Mouse (Mus musculus): ENCODE results near the gene Adora3. TPM values are rescaled to one million over a fixed set of nuclear protein-coding genes. Genes with fewer than 3 reads are reported as not detected.
"Not testable (repeated sequence)": the region's sequence is repeated elsewhere in the genome, so short reads cannot be mapped to it uniquely, and the experiment has no call there.

Adora3 gene
- polyA plus RNA-seq, 1 experiment from 2014 or later, result 0.24 TPM

DNA sequence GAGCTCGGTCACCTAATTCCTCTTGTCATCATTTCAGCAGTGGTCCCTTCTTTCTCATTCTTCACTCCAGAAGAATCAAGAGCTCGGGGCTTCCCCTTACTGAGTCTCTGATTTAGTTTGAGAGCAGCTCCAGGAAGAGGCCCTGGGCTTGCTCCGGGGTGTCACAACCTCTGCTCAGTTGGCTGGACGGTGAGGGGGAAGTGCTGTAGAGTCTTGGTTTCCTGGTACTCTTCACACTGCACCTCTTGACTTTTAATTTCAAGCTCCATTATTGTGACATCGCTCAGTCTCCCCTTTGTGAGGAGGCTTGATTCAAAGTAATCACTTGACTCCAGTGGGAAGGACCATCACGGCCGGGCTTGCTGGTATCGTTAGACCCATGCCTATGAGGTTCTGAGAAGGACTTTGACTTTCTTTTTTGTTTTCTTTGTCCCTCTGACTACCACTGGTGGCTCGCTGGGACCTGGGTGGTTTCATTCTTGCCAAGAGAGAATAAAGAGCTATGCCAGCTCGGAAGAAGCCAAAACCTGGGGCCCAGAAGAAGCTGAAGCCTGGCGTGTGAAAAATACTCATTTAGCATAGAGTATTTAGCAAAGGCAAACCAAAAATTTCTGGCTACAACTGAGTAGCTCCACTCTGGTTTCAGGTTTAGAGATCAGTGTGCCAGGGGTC lies 40.0 kb downstream of the Adora3 start:
- H3K27me3 ChIP-seq, result no peaks in the 10 kb centered on the region
- H3K4me2 ChIP-seq (replicated peaks), result no peak overlapping the region
- H3K36me3 ChIP-seq, result no peaks in the 10 kb centered on the region
- H3K4me3 ChIP-seq (replicated peaks), result no peak overlapping the region
- no peak for ATAC-seq
- WGBS, result 86% methylated on average over 11 of the region's 11 CpGs
- no peak overlapping the region for H3K27ac ChIP-seq
- no peaks in the 10 kb centered on the region for H3K9me3 ChIP-seq
- H3K9ac ChIP-seq (replicated peaks), result no peak overlapping the region
- H3K4me1 ChIP-seq (replicated peaks), result no peaks in the 10 kb centered on the region

- Histone ChIP-seq H3K27ac (no peak overlapping the region), H3K36me3 (no peaks in the 10 kb centered on the region), H3K9ac (replicated peaks) (no peak overlapping the region), H3K4me3 (replicated peaks) (no peak overlapping the region), H3K4me1 (replicated peaks) (no peaks in the 10 kb centered on the region), H3K27me3 (no peaks in the 10 kb centered on the region), H3K9me3 (no peaks in the 10 kb centered on the region), H3K4me2 (replicated peaks) (no peak overlapping the region)
- WGBS, result 85% methylated on average over 9 of the region's 9 CpGs
- no peak for ATAC-seq
Observed at GRCm38 (mm10) chr3:105912097-105912880, 41.6 kb downstream of the Adora3 start.

DNA sequence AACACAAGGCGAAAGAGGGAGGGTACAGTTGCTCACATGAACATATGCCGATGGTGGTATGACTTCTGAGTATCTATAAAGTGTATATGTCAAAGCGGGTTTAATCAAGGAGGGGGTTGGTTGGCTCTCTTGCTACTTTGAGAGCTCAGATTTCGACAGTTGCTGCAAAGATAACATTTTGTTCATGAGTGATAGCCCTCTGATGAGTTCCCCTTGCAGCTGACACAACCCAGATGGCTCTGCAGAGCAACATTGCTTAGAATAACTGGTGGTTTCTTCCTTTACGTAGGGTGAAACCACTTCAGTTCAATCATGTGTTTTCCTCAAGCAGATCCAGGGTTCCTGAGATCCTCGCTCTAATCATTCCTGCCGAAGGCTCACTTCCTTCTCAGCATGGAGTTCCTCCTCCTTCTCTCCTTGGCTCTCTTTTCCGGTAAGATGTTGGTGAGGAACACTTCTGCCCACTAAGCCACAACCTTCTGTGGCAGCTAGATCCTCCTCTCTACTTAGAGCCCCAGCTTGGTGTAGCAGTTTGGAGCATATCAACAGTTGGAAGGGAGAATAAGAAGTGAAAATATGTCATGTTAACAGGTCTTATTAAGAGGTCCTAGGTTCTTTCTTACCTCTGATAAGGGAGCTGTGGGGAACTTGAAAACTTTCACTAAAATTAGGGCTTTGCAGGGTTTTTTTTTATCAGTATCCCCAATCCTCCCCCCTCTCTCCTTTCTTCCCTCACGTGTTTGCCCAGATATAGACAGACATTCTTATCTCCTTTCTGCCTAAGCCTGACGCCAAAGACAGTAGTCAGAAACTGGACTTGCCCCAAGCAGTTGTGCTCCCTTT lies 43.4 kb downstream of the Adora3 start:
- H3K4me3 ChIP-seq (replicated peaks), result no peak overlapping the region

GRCm38 (mm10) chr3:105915281-105915680 lies 44.6 kb downstream of the Adora3 start:
- ATAC-seq, result no peak
- no peaks in the 10 kb centered on the region for H3K36me3 ChIP-seq
- no peaks in the 10 kb centered on the region for H3K27me3 ChIP-seq
- H3K27ac ChIP-seq, result no peak overlapping the region
- WGBS, result 47% methylated on average over 1 of the region's 1 CpGs
- H3K9ac ChIP-seq (replicated peaks), result no peak overlapping the region
- H3K4me3 ChIP-seq (replicated peaks), result no peak overlapping the region
- H3K4me2 ChIP-seq (replicated peaks), result no peak overlapping the region
- no peaks in the 10 kb centered on the region for H3K9me3 ChIP-seq
- no peaks in the 10 kb centered on the region for H3K4me1 ChIP-seq (replicated peaks)

More for the DNA sequence above, 43.4 kb downstream of the Adora3 start:
- WGBS, result 85% methylated on average over 10 of the region's 10 CpGs
- Histone ChIP-seq H3K27ac (no peak overlapping the region), H3K9me3 (no peaks in the 10 kb centered on the region), H3K4me1 (replicated peaks) (no peaks in the 10 kb centered on the region), H3K27me3 (no peaks in the 10 kb centered on the region), H3K9ac (replicated peaks) (no peak overlapping the region), H3K36me3 (no peaks in the 10 kb centered on the region), H3K4me2 (replicated peaks) (no peak overlapping the region)
- no peak for ATAC-seq

- not testable (repeated sequence) for H3K4me1 ChIP-seq (replicated peaks); H3K4me2 ChIP-seq (replicated peaks); H3K27me3 ChIP-seq; H3K9ac ChIP-seq (replicated peaks); H3K4me3 ChIP-seq (replicated peaks); H3K36me3 ChIP-seq; H3K27ac ChIP-seq; H3K9me3 ChIP-seq; ATAC-seq
Observed at GRCm38 (mm10) chr3:105916455-105916854, 45.8 kb downstream of the Adora3 start.

DNA sequence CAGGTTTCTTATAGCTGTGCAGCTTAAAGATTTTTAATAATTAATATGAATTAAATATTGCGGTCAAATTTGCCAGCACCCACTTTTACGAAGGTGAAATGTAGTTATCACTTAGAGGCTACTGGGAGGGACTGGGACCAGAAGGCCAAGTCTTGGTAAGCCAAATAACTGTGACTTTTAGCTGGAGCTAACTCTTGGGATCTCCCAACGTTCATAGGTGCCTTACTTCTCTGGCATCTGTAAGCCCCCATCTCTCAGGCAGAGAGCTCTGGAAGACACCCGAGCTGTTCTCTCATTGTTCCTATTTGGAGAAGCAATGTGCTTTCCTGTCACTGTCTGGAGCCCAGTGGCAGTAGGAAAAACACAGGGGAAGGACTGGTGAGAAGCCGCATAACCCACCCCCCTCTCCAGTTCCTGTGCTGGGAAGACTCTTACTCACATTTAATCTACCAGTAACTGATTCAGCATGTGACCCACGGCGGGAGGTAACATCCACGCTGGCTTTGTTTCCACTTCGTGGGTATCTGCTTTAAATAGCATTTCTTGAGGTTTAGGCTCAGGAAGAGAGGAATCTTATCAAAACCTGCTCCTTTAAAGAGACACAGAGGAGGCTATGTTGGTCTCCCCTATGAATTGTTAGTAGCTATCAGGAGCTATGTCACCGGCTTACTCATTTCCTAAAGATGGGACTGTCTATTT lies 47.1 kb downstream of the Adora3 start:
- Histone ChIP-seq H3K4me3 (replicated peaks) (no peak overlapping the region), H3K4me2 (replicated peaks) (no peak overlapping the region), H3K9me3 (no peaks in the 10 kb centered on the region), H3K4me1 (replicated peaks) (no peaks in the 10 kb centered on the region), H3K9ac (replicated peaks) (no peak overlapping the region), H3K27ac (no peak overlapping the region), H3K27me3 (no peaks in the 10 kb centered on the region), H3K36me3 (no peaks in the 10 kb centered on the region)
- ATAC-seq, result no peak
- 72% methylated on average over 10 of the region's 10 CpGs for WGBS

DNA sequence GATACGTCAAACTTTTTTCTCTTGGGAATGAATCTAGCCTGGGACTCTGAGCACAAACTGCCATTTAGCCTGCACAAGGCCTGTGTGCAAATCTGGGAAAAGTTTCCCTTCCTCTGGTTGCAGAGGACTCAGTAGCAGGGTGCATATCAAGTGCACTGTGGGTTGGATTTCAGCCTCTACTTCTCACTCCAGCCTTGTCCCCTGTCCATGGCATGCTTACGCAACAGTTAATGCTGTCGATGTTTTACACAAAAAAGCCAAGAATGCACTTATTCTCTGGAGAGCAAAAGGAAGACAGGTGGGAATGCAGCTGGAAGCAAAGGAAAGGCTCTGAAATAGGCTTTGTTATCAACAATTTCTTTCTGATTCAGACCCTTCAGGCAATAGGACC lies 47.7 kb downstream of the Adora3 start:
- Histone ChIP-seq H3K27ac (no peak overlapping the region), H3K4me1 (replicated peaks) (no peaks in the 10 kb centered on the region), H3K27me3 (no peaks in the 10 kb centered on the region), H3K9me3 (no peaks in the 10 kb centered on the region), H3K4me3 (replicated peaks) (no peak overlapping the region), H3K4me2 (replicated peaks) (no peak overlapping the region), H3K36me3 (no peaks in the 10 kb centered on the region), H3K9ac (replicated peaks) (no peak overlapping the region)
- ATAC-seq, result no peak
- 83% methylated on average over 3 of the region's 3 CpGs for whole genome bisulfite sequencing

GRCm38 (mm10) chr3:105920743-105921142 lies 50.1 kb downstream of the Adora3 start:
- H3K27ac ChIP-seq; H3K4me3 ChIP-seq (replicated peaks); H3K9ac ChIP-seq (replicated peaks); H3K27me3 ChIP-seq; H3K36me3 ChIP-seq; H3K4me1 ChIP-seq (replicated peaks); H3K4me2 ChIP-seq (replicated peaks); ATAC-seq; H3K9me3 ChIP-seq: not testable (repeated sequence)

DNA sequence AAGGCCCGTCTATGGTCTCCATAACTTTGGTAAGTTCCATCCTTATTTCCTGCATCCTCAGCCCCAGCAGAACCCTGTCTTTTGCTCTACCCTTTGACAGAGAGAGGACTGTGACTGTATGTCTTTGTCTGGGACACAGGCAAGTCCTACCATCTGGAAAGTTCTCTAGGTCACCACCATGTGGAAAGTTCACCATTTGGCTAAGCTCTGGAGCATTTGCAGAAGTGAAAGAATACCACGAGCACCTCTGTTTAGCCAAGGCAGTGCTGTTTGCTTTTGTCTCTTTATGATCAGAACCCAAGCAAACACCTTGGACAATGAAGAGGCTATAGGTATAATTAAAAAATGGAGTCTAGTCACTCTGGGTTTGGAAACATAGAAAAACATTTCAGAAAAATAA lies 51.3 kb downstream of the Adora3 start:
- Histone ChIP-seq H3K9ac (replicated peaks) (no peak overlapping the region), H3K4me1 (replicated peaks) (no peaks in the 10 kb centered on the region), H3K36me3 (no peaks in the 10 kb centered on the region), H3K27me3 (no peaks in the 10 kb centered on the region), H3K27ac (no peak overlapping the region), H3K4me2 (replicated peaks) (no peak overlapping the region), H3K9me3 (no peaks in the 10 kb centered on the region), H3K4me3 (replicated peaks) (no peak overlapping the region)
- no peak for ATAC-seq
- 89% methylated on average over 2 of the region's 2 CpGs for WGBS

GRCm38 (mm10) chr3:105924616-105925015 lies 54.0 kb downstream of the Adora3 start:
- no peak for ATAC-seq
- no peak overlapping the region for H3K27ac ChIP-seq
- no peaks in the 10 kb centered on the region for H3K9me3 ChIP-seq
- no peak overlapping the region for H3K4me3 ChIP-seq (replicated peaks)
- no peak overlapping the region for H3K9ac ChIP-seq (replicated peaks)
- 89% methylated on average over 9 of the region's 9 CpGs for WGBS
- no peaks in the 10 kb centered on the region for H3K4me1 ChIP-seq (replicated peaks)
- H3K36me3 ChIP-seq, result no peaks in the 10 kb centered on the region
- H3K27me3 ChIP-seq, result no peaks in the 10 kb centered on the region
- no peak overlapping the region for H3K4me2 ChIP-seq (replicated peaks)

- Histone ChIP-seq H3K9me3 (no peaks in the 10 kb centered on the region), H3K27ac (no peak overlapping the region), H3K4me3 (replicated peaks) (no peak overlapping the region), H3K9ac (replicated peaks) (no peak overlapping the region), H3K36me3 (no peaks in the 10 kb centered on the region), H3K27me3 (no peaks in the 10 kb centered on the region), H3K4me1 (replicated peaks) (no peaks in the 10 kb centered on the region), H3K4me2 (replicated peaks) (no peak overlapping the region)
- no peak for ATAC-seq
- WGBS, result 80% methylated on average over 7 of the region's 7 CpGs
Observed at GRCm38 (mm10) chr3:105927561-105928194, 57.0 kb downstream of the Adora3 start.
